Mouse (Mus musculus): Measurements from ENCODE around the gene Zfp239.
A peak's percentile ranks its signal among the peaks of the same experiment; 100 is the strongest.
"Not testable (repeated sequence)": the region's sequence is repeated elsewhere in the genome, so short reads cannot be mapped to it uniquely, and the experiment has no call there.

The Zfp239 gene

DNA sequence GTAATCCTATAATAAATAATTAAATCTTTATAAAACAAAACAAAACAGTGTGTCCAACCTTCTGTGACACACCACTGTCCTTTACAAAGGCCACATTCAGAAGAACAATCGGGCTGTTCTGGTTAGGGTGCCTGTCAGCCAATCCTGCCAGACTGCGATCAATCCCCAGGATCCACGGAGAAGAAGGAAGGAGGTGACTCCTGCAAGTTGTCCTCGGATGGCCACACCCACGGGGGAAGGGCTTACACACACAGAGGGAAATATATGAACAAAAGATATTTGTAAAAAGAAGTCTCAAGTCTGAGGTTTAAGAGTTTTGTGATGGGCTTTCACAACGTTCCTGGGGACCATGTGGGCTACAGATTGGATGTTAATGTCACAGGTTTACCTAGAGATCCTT is at the start of gene Zfp239:
TSS of gene Zfp239 (plus strand) at position 253 of the 400 bp plus-strand sequence.
- DNase-seq (ENCODE audit: low spot score in 2 of 2): no peak

DNA sequence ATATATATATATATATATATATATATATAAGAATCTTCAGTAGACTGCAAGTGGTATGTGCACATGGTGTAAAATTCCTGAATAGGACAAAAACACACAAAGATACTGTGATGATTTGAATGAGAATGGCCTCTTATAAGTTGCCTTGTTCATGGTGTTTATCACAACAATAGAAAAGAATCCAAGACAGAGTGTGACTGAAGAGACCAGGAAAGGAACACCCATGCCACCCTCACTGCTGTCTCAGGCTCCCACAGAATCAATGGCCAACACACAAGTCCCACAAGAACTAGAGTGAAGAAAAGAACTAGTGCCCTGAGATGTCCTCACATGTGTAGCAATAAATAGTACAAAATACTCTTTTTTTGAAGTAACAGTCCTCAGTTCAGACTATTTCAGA is 47.2 kb upstream of the Zfp239 start:
- DNase-seq (ENCODE audit: low spot score in 2 of 2): no peak

DNA sequence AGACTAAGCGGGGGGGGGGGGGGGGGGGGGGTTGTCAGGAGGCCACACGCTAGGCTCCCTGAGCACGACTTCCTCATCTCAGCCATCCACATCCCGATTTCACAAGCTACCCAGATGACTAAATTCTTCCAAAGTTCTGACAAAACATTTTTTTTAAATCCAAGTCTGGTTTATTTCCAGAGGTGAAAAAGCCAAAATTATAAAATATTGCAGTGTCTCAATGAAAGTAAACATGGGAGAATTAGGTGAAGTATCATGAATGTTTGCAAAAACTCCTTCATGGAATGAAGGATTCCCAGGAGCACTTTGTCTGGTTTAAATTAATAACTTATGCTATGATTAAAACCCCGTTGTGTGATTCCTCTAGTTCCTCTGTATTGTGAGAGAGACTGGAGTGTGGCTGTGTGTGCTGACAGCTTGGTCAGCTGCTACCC is 44.8 kb upstream of the Zfp239 start:
- DNase-seq (ENCODE audit: low spot score in 2 of 2): no peak

DNA sequence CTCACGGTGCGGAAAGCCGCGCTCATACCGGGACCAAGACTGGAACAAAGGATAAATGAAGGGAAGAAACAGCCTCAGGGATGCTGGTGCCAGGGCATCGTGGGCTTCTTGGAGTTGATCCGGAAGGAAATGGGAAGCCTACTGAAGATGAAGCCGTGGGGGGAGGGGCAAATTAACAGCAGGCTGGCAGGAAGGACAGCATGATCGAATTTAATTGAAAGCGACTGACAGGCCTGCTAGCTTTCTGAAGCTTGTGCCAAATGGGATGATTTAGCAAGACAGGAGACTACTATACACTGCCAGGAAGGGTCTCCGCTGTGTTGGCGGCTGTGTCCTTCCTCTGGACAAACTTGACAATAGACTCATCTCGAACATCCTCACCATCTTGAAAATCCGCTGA is 41.6 kb upstream of the Zfp239 start:
- DNase-seq (ENCODE audit: low spot score in 2 of 2): no peak

DNA sequence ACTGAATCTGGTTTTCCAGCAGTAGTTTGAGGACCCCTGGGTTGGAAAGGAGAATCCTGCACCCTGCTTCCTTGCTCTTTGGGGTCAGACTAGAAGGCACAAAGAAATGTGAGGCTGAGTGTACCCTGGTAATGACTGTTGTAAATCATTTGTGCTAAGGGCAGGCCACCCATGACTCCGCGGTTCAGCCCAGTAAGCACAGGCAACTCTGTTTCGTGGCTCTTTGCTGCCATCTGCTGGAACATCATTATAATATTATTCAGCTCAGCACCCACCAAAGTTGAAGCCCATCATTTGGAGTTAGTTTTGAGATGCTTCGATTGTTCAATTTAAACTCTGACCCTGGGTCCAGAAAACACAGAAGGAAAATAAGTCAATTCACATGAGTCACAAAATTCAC is 36.5 kb upstream of the Zfp239 start:
- DNase-seq (ENCODE audit: low spot score in 2 of 2): peak in 1 of 2 experiments; percentile 55

DNA sequence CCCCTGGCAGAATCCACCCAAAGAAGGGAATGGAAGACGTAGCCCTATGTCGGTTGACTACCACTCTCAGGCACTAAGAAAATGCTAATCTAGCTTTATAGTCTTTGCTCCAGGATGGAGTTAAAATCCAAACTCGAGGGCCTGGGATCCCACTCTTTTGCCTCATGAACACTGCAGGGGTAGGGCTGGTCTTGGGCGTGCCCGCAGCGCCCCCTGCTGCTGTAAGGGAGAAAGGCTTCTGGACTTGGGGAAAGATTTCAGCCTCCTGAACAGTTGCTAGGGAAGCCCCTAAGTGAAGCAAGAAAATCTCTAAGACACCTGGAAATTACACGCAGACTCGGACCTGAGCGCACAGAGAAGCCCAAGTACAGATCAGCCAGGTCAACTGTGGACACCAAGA is 33.6 kb upstream of the Zfp239 start:
- DNase-seq (ENCODE audit: low spot score in 2 of 2): peak in 1 of 2 experiments; percentile 61

DNA sequence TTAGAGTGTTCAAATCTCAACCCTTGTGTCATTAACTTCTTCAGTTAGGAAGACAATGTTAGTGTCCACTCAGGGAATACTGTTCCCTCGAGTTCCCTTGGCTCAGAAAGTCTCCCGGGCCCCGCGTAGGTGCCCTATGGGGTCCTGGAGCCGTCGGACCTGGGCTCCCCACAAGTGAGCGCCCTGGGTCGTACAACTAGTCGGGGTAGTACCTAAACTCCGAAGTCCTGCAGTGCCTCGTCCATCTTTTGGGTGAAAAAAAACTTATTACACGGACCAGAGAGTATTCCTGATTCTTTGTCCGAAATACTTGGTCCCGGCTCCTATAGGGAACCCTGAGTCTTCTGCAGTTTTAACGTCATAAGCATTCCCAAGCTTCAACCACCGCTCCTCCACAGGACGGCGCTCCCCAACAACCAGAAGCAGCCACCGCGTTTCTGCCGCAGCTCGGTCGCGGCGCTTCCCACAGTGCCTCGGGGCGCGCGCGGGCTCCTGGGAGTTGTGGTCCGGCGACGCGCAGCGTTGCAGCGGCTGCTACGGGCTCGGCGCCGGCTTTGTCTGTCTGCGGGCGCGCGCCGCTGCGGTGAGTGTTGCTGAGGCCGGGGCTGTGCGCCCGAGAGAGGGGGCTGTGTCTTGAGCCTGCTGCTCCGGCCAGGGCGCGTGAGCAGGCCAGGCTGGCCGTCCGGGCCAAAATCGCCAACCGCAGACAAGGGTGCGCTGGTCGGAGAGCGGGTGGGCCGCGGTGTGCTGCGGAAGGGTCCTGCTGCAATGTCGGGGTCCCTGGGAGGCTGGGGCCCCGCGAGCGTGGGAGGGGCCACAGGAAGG is 21.0 kb upstream of the Zfp239 start, which contains the start of gene Zfp637:
TSS of gene Zfp637 (plus strand) at position 495 of the 825 bp plus-strand sequence.
- DNase-seq (ENCODE audit: low spot score in 2 of 2): peak; percentile 86 to 93

DNA sequence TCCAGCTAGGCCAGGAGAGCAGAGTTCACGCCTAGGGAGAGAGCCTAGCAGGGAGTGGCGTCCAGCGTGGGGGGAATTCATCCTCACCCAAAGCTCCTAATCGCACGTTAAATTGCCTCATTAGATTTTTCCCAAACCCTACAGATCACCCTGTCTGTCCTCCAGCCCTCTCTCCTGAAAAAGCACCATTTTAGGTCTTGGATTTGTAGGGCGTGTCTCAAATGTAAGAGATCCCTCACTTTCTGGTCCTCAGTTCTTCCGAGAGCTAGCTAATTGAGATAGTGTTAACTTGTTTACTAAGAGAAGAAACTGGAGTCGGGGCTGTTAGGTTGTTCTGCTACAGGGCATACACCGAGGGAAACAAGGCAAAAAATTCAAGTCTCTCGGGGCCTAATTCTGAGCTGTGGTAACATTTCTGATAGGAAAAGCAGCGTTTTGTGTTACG is 20.4 kb upstream of the Zfp239 start:
- no peak for DNase-seq (ENCODE audit: low spot score in 2 of 2)

DNA sequence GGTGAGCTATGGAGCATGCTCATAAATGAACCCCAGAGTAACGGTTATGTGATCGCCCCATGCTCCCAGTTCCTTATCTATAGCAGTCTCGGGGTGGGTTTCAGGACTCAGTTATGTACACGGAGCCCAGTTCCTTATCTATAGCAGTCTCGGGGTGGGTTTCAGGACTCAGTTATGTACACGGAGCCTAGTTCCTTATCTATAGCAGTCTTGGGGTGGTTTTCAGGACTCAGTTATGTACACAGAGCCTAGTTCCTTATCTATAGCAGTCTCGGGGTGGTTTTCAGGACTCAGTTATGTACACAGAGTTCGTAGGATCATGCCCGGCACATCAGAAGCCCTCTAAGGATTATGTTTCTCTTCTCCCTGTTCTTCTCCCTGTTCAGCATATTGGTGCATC is 17.3 kb upstream of the Zfp239 start:
- DNase-seq (ENCODE audit: low spot score in 2 of 2): no peak

DNA sequence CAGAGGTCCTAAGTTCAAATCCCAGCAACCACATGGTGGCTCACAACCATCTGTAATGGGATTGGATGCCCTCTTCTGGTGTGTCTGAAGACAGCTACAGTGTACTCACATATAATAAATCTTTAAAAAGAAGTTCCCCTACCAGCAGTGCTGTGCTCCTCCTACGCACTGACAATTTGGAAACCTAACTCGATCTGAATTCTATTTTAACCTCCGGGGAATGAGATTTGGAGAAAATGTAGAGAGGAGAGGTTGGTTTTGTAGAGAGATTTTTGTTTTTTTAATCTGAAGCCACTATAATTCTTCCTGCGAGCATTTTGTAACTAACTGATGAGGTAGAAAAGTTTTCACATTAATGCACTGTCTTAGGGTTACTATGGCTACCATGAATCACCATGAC is 15.2 kb upstream of the Zfp239 start:
- not testable (repeated sequence) for DNase-seq (ENCODE audit: low spot score in 2 of 2)

DNA sequence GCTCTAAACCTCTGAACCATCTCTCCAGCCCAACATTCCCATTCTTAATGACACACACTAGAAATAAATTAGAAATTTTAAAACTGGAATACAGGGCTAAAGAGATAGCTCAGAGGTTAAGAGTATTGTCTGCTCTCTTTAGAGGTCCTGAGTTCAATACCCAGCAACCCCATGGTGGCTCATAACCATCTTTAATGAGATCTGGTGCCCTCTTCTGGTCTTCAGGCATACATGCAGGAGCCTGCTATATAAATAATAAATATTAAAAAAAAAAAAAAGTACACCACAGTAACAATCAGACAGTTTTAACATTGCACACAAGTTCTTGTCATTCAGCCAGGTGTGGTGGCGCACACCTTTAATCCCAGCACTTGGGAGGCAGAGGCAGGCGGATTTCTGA is 14.1 kb upstream of the Zfp239 start:
- DNase-seq (ENCODE audit: low spot score in 2 of 2): no peak

DNA sequence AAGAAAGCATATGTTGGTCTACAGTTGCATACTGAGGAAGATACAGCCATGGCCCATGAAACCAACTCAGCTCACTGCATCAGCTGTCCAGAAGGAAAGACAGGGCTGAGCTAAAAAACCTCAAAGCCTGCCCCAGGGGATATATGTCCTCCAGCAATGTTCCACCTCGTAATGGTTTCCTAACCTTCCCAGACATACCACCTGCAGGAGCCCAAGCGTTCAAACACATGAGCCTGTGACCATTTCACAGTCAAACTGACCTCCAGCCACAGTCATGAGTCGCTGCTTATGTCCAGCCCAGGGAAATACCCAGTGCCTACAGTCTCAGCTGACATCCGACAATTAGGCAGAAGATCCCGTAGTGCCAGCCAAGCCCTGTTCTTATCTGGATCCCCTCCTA is 13.3 kb upstream of the Zfp239 start:
- no peak for DNase-seq (ENCODE audit: low spot score in 2 of 2)

DNA sequence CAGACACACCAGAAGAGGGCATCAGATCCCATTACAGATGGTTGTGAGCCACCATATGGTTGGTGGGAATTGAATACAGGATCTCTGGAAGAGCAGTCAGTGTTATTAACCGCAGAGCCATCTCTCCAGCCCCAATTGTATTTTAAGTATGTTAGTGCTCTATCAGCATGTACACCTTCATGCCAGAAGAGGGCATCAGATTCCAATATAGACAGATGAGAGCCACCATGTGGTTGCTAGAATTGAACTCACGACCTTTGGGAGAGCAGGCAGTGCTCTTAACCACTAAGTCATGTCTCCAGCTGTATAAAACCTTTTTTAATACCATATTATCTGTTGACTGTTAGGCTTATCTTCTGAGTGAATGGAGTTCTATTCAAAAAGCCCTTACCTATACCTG is 10.2 kb upstream of the Zfp239 start:
- no peak for DNase-seq (ENCODE audit: low spot score in 2 of 2)

DNA sequence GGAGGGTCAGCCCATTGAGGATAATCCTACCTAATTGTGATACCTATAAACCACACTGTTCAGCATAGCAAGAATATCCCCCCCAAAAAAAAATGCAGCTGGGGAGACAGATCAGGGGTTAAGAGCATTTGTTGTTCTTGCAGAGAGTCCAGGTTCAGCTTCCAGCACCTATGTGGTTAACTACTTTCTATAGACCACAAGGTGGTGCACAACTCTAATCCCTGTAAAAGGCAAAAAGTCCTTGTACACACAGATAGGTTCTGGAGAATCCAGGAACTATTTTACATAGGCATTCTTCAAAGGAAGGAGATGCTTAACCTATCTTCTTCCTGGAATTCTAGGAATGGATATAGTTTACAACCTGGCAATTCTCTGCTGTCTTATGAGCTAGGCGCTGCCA is 3.9 kb upstream of the Zfp239 start:
- DNase-seq (ENCODE audit: low spot score in 2 of 2): no peak

DNA sequence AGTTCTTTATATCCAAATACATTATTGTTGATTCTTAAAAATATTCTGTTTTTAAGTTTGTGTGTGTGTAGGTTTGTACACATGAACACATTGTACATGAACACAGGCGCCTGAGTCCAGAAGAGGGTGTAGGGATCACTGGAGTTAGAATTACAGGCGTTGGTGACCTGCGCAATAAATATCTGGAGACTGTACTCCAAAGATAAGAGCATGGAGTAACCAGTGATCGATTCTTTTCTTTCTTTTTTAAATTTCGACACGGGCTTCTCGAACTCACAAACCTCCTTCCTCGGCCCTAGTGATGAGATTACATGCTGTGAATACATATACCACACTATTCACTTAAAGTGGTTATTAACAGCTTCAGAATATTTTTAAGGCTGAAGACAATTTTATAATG is 565 bp downstream of the Zfp239 start:
- no peak for DNase-seq (ENCODE audit: low spot score in 2 of 2)

DNA sequence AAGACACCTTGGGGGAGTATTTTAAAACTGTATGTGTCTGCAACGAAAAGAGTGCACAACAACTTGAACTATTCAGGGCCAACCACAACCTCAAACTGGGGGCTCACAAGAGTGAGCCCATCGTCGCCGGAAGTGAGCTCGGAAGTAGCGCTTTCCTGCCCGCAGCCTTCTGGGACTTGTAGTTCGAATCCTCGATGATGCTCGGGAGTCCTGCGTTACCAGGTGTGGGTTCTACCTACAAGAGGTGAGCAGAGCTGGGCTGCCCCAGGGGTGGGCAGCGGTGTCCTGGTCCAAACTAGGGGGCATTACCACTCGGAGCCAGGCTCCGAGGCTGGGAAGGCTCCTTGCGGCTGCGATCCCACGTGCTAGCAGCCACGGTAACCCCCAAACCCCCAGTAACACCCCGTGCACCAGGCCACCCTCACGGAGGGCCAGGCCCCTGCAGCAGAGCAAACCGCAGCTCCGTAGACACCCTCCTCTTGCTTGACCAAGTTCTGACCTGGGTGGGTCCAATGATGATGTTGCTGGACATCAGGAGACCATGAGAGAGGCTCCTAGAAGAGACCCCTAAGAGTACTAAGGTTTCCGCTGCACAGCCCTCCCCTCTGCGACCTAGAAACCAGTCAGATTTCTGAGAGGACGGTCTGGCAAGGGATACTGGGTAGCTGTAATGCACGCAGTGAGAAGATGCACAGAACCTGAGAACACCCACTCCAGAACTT is 1.2 kb downstream of the Zfp239 start:
- DNase-seq (ENCODE audit: low spot score in 2 of 2): peak; percentile 42 to 67

DNA sequence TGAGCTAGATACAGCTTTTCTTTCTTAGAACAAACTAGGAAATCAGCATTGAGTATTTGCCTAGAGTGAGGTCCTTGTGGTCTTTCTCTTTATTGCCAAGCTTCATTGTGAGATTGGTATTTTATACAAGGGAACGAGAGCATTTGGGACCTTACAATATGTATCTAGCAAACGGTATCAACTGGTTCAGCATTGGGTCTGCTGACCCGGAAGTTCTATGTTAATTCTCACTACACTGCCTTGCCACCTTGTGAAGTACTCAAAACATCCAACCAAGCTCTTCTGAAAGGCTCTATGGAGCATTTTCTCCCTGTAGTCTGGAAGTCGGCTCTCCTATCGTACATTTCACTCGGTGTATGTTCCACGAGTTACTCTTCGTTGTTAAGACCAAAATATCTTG is 1.9 kb downstream of the Zfp239 start:
- no peak for DNase-seq (ENCODE audit: low spot score in 2 of 2)

DNA sequence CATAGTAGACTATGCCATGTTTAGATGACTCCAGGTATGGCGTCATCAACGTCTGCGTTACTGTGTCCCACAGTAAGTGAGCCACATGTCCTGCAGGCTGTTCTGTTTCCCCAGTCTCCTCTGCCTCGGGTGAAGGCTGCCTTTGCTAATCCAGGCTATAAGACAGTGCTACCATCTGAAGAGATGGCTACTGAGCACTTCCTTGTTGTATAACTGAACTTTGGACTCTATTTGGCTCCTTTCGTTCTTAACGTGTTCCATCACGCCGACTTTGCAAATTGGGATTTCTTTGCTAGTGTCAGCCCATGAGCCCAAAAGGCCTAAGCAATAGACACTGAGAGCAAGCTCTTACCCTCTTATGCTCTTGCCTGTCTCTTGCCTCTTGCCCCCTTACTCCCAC is 6.3 kb downstream of the Zfp239 start:
- no peak for DNase-seq (ENCODE audit: low spot score in 2 of 2)

DNA sequence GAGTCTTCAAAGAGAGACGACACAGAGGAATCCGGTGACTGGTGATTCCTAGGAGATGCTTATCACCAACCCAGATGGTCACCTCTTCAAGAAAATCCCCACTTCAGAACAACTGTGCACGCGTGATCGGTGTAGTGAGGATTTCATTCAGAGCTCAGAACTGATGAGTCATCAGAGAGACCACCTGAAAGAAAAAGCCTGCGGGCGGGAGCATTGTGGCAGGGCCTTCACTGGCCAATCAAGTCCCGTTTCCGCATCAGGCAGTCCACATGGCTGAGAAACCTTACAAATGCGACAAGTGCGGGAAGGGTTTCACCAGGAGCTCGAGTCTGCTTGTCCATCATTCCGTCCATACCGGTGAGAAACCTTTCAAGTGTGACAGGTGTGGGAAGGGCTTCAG is 9.1 kb downstream of the Zfp239 start:
- no peak for DNase-seq (ENCODE audit: low spot score in 2 of 2)

DNA sequence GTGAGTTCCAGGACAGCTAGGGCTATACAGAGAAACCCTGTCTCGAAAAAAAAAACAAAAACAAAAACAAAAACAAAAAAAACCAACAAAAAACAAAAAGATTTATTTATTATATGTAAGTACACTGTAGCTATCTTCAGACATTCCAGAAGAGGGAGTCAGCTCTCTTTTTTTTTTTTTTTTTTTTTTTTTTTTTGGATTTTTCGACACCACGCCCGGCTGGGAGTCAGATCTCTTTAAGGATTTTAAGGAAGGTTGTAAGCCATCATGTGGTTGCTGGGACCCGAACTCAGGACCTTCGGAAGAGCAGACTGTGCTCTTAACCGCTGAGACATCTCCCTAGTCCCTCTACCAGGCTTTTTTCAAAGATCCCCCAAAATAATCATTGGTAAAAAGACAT is 11.6 kb downstream of the Zfp239 start:
- DNase-seq (ENCODE audit: low spot score in 2 of 2): not testable (repeated sequence)

DNA sequence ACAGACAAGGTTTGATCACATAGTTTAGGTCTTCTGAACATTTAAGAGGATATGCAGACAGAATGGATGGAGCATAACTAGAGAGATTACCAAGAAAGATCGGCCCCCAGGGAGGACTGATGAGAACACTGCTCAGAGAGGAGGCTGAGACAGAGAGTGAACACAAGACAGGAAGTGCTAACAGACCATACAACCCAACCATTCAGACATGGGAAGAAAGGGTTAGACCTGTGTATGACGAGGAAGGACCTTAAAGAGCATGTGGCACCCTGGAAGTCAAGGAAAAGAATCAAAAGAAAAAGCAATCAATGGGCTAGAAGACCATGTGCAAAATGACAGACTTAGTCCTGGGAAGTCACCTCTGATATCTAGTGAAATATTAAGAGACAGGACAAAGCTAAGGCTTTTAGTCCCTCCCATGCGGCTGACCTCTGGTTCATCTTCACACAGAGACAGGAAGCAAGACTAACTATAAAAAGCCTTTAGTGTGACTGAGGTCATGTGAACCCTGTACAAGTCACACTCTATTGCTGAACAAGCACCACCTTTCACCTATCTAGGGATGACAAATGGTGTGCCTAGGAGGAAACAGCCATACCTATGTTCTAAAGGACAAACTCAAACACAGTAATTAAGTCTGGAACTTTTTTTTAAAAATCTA is 12.9 kb downstream of the Zfp239 start:
- no peak for DNase-seq (ENCODE audit: low spot score in 2 of 2)

DNA sequence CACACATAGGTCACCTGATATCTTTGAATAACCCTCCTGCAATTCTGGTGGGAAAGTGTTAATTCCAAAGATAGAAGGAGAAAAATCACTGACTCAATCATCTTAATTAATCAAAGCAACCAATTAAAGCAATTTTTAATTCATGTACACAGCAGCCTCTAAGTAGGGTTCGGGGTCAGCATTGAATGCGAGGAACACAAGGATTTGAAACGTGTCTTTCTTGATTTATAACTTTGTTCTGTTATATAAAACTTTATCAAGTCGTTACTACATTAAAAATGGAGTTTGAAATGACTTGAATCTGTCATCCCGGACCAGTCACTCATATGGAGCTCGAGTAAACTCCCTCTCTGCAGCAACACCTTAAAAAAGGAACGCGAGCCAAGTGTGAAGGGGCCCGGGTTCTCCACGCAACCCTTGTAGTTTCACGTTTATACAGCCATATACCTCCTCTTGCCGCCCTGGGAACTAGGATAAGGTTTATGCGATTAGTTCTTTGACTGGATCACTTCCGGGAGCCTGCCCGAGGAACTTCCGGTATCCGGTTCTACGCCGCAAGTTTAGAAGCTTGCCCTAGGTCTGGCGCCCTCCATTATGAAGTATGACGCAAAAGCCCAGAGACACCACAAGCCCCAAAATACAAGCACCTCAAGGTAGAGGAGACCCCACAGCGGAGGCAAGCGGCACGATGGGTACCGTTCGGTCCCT is 17.0 kb downstream of the Zfp239 start:
- peak in 1 of 2 experiments; percentile 86 for DNase-seq (ENCODE audit: low spot score in 2 of 2)
